Mouse (Mus musculus): ENCODE data around the gene Gm20388.

GRCm38 (mm10) chr8:120620441-120620840 is 709.8 kb downstream of the Gm20388 start:
- TF ChIP-seq CTCF (conservative IDR thresholded peaks at IDR 0.05; ENCODE audit: insufficient read depth, insufficient read length, low read depth, low read length) (no peak), POLR2A (IDR thresholded peaks at IDR 0.05; ENCODE audit: low read depth, low read length) (no peak)

Data from kidney, adult 2 months (tissue).